Mouse (Mus musculus): Measurements from ENCODE around the gene Gm13276. TPM values are rescaled to one million over a fixed set of nuclear protein-coding genes. Genes with fewer than 3 reads are reported as not detected.
"Not testable (repeated sequence)": the region's sequence is repeated elsewhere in the genome, so short reads cannot be mapped to it uniquely, and the experiment has no call there.

The Gm13276 gene
- total RNA-seq, 2 experiments from 2014 or later, result not detected

- peak; percentile 7 to 47 for DNase-seq
Measured at GRCm38 (mm10) chr4:88782335-88782734, 3.2 kb upstream of the Gm13276 start.

- DNase-seq, result peak; percentile 66 to 83
Measured at GRCm38 (mm10) chr4:88788402-88788801, 2.9 kb downstream of the Gm13276 start, which contains the start of gene Gm13277. Gm13277 (plus strand) TSS chr4:88788632.

- not testable (repeated sequence) for DNase-seq
Measured at GRCm38 (mm10) chr4:88791250-88791649, 5.7 kb downstream of the Gm13276 start, which contains the start of gene Gm13278. Gm13278 (plus strand) TSS chr4:88791550.

- peak; percentile 71 to 94 for DNase-seq
Measured at GRCm38 (mm10) chr4:88793936-88794675, 8.6 kb downstream of the Gm13276 start, which contains the start of gene Gm13275. Gm13275 (plus strand) TSS chr4:88794487.

- DNase-seq, result not testable (repeated sequence)
Measured at GRCm38 (mm10) chr4:88797097-88797496, 11.6 kb downstream of the Gm13276 start, which contains the start of gene Gm13279. Gm13279 (plus strand) TSS chr4:88797397.

GRCm38 (mm10) chr4:88799365-88799764 is 13.9 kb downstream of the Gm13276 start, which contains the start of gene Gm13285:
Gm13285 (plus strand) TSS chr4:88799665.
- not testable (repeated sequence) for DNase-seq

GRCm38 (mm10) chr4:88802954-88803353 is 17.4 kb downstream of the Gm13276 start, which contains the start of gene Gm13287:
Gm13287 (plus strand) TSS chr4:88803254.
- DNase-seq, result not testable (repeated sequence)

- not testable (repeated sequence) for DNase-seq
Measured at GRCm38 (mm10) chr4:88805231-88805630, 19.7 kb downstream of the Gm13276 start, which contains the start of gene Gm13288. Gm13288 (plus strand) TSS chr4:88805531.

- peak; percentile 18 to 44 for DNase-seq
Measured at GRCm38 (mm10) chr4:88805761-88806160, 20.3 kb downstream of the Gm13276 start.

- DNase-seq, result no peak
Measured at GRCm38 (mm10) chr4:88815928-88816327, 30.4 kb downstream of the Gm13276 start, which contains the start of gene Ifna7. Ifna7 (plus strand) TSS chr4:88816228.

- no peak for DNase-seq
Measured at GRCm38 (mm10) chr4:88819659-88820058, 34.1 kb downstream of the Gm13276 start, which contains the start of gene Ifna11. Ifna11 (plus strand) TSS chr4:88819959.

- DNase-seq, result peak in 1 of 2 experiments; percentile 25
Measured at GRCm38 (mm10) chr4:88822995-88823394, 37.5 kb downstream of the Gm13276 start.

- not testable (repeated sequence) for DNase-seq
Measured at GRCm38 (mm10) chr4:88827116-88827515, 41.6 kb downstream of the Gm13276 start, which contains the start of gene Ifna6. Ifna6 (plus strand) TSS chr4:88827416.

- DNase-seq, result peak in 1 of 2 experiments; percentile 53
Measured at GRCm38 (mm10) chr4:88830523-88830922, 45.0 kb downstream of the Gm13276 start.

GRCm38 (mm10) chr4:88835225-88835624 is 49.7 kb downstream of the Gm13276 start, which contains the start of gene Ifna5:
Ifna5 (plus strand) TSS chr4:88835525.
- DNase-seq, result not testable (repeated sequence)

Other genes starting within 250 kb of the Gm13276 start
- not detected for gene Ifna15, start 227.5 kb upstream of the Gm13276 start, total RNA-seq (2021)
- gene Ifna14, start 213.9 kb upstream of the Gm13276 start, total RNA-seq (2021), result not detected
- gene Ifna9, start 193.3 kb upstream of the Gm13276 start, total RNA-seq (2021), result not detected
- gene Ifna12, start 182.3 kb upstream of the Gm13276 start, total RNA-seq (2021), result not detected
- gene C87499, start 151.3 kb upstream of the Gm13276 start, total RNA-seq (2021), result not detected
- gene Ifna13, start 141.2 kb upstream of the Gm13276 start, total RNA-seq (2021), result not detected
- gene Ifna16, start 108.8 kb upstream of the Gm13276 start, total RNA-seq (2021), result not detected
- not detected for gene Ifna2, start 101.8 kb upstream of the Gm13276 start, total RNA-seq (2021)
- gene Ifnab, start 94.3 kb upstream of the Gm13276 start, total RNA-seq (2021), result not detected
- gene Gm26566, start 63.9 kb upstream of the Gm13276 start, total RNA-seq (2021), result under 1 TPM in 1 of 2 experiments, not detected in 1; 0.42 TPM
- 10 to 100 TPM; 72.4 to 76.1 TPM for gene Klhl9, start 63.2 kb upstream of the Gm13276 start, total RNA-seq (2021)
- not detected for gene Gm13271, start 30.8 kb upstream of the Gm13276 start, total RNA-seq (2021)
- gene Gm13283, start 25.6 kb upstream of the Gm13276 start, total RNA-seq (2021), result not detected
- gene Gm13290, start 11.9 kb upstream of the Gm13276 start, total RNA-seq (2021), result not detected
- gene Gm13289, start 8.8 kb upstream of the Gm13276 start, total RNA-seq (2021), result not detected
- gene Gm13272, start 5.9 kb upstream of the Gm13276 start, total RNA-seq (2021), result not detected
- not detected for gene Ifnz, start 3.6 kb upstream of the Gm13276 start, total RNA-seq (2021)
- not detected for gene Gm13277, start 2.9 kb downstream of the Gm13276 start, total RNA-seq (2021)
- not detected for gene Gm13278, start 5.8 kb downstream of the Gm13276 start, total RNA-seq (2021)
- gene Gm13275, start 8.8 kb downstream of the Gm13276 start, total RNA-seq (2021), result not detected
- not detected for gene Gm13279, start 11.7 kb downstream of the Gm13276 start, total RNA-seq (2021)
- gene Gm13285, start 14.0 kb downstream of the Gm13276 start, total RNA-seq (2021), result not detected
- not detected for gene Gm13287, start 17.5 kb downstream of the Gm13276 start, total RNA-seq (2021)
- not detected for gene Gm13288, start 19.8 kb downstream of the Gm13276 start, total RNA-seq (2021)
- not detected for gene Ifna7, start 30.5 kb downstream of the Gm13276 start, total RNA-seq (2021)
- gene Ifna11, start 34.2 kb downstream of the Gm13276 start, total RNA-seq (2021), result not detected
- gene Ifna6, start 41.7 kb downstream of the Gm13276 start, total RNA-seq (2021), result not detected
- gene Ifna5, start 49.8 kb downstream of the Gm13276 start, total RNA-seq (2021), result not detected
- gene Ifna4, start 56.2 kb downstream of the Gm13276 start, total RNA-seq (2021), result not detected
- not detected for gene Ifna1, start 64.4 kb downstream of the Gm13276 start, total RNA-seq (2021)
- gene Ifne, start 94.5 kb downstream of the Gm13276 start, total RNA-seq (2021), result not detected

Data from heart, adult 18-20 months (tissue).